Mouse (Mus musculus): ENCODE data around the gene Zfp53. TPM values are rescaled to one million over a fixed set of nuclear protein-coding genes. Genes with fewer than 3 reads are reported as not detected.
"Not testable (repeated sequence)": the region's sequence is repeated elsewhere in the genome, so short reads cannot be mapped to it uniquely, and the experiment has no call there.

Gene Zfp53
- polyA plus RNA-seq, 1 experiment from 2014 or later: 9.6 TPM

GRCm38 (mm10) chr17:21478103-21478777, 10.6 kb upstream of the Zfp53 start:
- not testable (repeated sequence) for ATAC-seq (ENCODE audit: insufficient number of reproducible peaks, insufficient read depth, low FRiP score, low TSS enrichment, low read depth); H3K4me1 ChIP-seq (replicated peaks); H3K4me3 ChIP-seq (replicated peaks); H3K27ac ChIP-seq; H3K36me3 ChIP-seq; H3K9ac ChIP-seq (replicated peaks); H3K27me3 ChIP-seq; H3K4me2 ChIP-seq; H3K9me3 ChIP-seq
- 85% methylated on average over 10 of the region's 10 CpGs for WGBS

- Histone ChIP-seq H3K27ac (no peak overlapping the region), H3K9ac (replicated peaks) (peak overlapping the region; percentile 69; the same call in 1 of the 2 replicates), H3K4me3 (replicated peaks) (peak overlapping the region; percentile 73), H3K4me1 (replicated peaks) (0 out of 2 replicates have a peak, but pooled peaks cover 3% of the 10 kb centered on the region), H3K36me3 (peaks cover 6% of the 10 kb centered on the region; the same call in 1 of the 2 replicates), H3K27me3 (no peaks in the 10 kb centered on the region), H3K9me3 (no peaks in the 10 kb centered on the region), H3K4me2 (peak overlapping the region; percentile 64)
- WGBS: 23% methylated on average over 8 of the region's 8 CpGs
- ATAC-seq (ENCODE audit: insufficient number of reproducible peaks, insufficient read depth, low FRiP score, low TSS enrichment, low read depth): no peak
Observed at GRCm38 (mm10) chr17:21489500-21490001, 753 bp downstream of the Zfp53 start.

- no peaks in the 10 kb centered on the region for H3K4me1 ChIP-seq (replicated peaks)
- peaks cover 14% of the 10 kb centered on the region; the same call in 1 of the 2 replicates for H3K36me3 ChIP-seq
- WGBS: 80% methylated on average over 1 of the region's 1 CpGs
- H3K9ac ChIP-seq (replicated peaks): no peak overlapping the region
- peaks cover under 1% of the 10 kb centered on the region; the same call in 1 of the 2 replicates for H3K9me3 ChIP-seq
- no peak overlapping the region for H3K4me3 ChIP-seq (replicated peaks)
- no peak overlapping the region for H3K27ac ChIP-seq
- no peak overlapping the region for H3K4me2 ChIP-seq
- no peak for ATAC-seq (ENCODE audit: insufficient number of reproducible peaks, insufficient read depth, low FRiP score, low TSS enrichment, low read depth)
- H3K27me3 ChIP-seq: no peaks in the 10 kb centered on the region
Observed at GRCm38 (mm10) chr17:21501365-21501764, 12.6 kb downstream of the Zfp53 start.

GRCm38 (mm10) chr17:21504524-21504923, 15.7 kb downstream of the Zfp53 start:
- Histone ChIP-seq H3K4me3 (replicated peaks) (no peak overlapping the region), H3K27me3 (no peaks in the 10 kb centered on the region), H3K9ac (replicated peaks) (no peak overlapping the region), H3K4me2 (no peak overlapping the region), H3K36me3 (peaks cover 20% of the 10 kb centered on the region), H3K27ac (no peak overlapping the region), H3K9me3 (no peaks in the 10 kb centered on the region), H3K4me1 (replicated peaks) (no peaks in the 10 kb centered on the region)
- WGBS: 92% methylated on average over 1 of the region's 1 CpGs
- no peak for ATAC-seq (ENCODE audit: insufficient number of reproducible peaks, insufficient read depth, low FRiP score, low TSS enrichment, low read depth)

GRCm38 (mm10) chr17:21506258-21506657, 17.5 kb downstream of the Zfp53 start:
- H3K4me1 ChIP-seq (replicated peaks): no peaks in the 10 kb centered on the region
- peaks cover 21% of the 10 kb centered on the region for H3K36me3 ChIP-seq
- H3K4me3 ChIP-seq (replicated peaks): no peak overlapping the region
- H3K9me3 ChIP-seq: no peaks in the 10 kb centered on the region
- no peaks in the 10 kb centered on the region for H3K27me3 ChIP-seq
- H3K9ac ChIP-seq (replicated peaks): no peak overlapping the region
- no peak overlapping the region for H3K27ac ChIP-seq
- ATAC-seq (ENCODE audit: insufficient number of reproducible peaks, insufficient read depth, low FRiP score, low TSS enrichment, low read depth): no peak
- H3K4me2 ChIP-seq: no peak overlapping the region
- 93% methylated on average over 3 of the region's 3 CpGs for WGBS

GRCm38 (mm10) chr17:21509756-21510155, 21.0 kb downstream of the Zfp53 start:
- H3K36me3 ChIP-seq: peaks cover 21% of the 10 kb centered on the region
- H3K9me3 ChIP-seq: no peaks in the 10 kb centered on the region
- ATAC-seq (ENCODE audit: insufficient number of reproducible peaks, insufficient read depth, low FRiP score, low TSS enrichment, low read depth): no peak
- H3K4me3 ChIP-seq (replicated peaks): no peak overlapping the region
- no peaks in the 10 kb centered on the region for H3K4me1 ChIP-seq (replicated peaks)
- no peak overlapping the region for H3K9ac ChIP-seq (replicated peaks)
- no peak overlapping the region for H3K27ac ChIP-seq
- no peaks in the 10 kb centered on the region for H3K27me3 ChIP-seq
- H3K4me2 ChIP-seq: no peak overlapping the region

- ATAC-seq (ENCODE audit: insufficient number of reproducible peaks, insufficient read depth, low FRiP score, low TSS enrichment, low read depth): peak; percentile 61; the same call in 1 of the 2 replicates
- Histone ChIP-seq H3K36me3 (peaks cover 3% of the 10 kb centered on the region; the same call in 1 of the 2 replicates), H3K4me2 (peak overlapping the region; percentile 84), H3K27ac (peak overlapping the region; percentile 91), H3K4me1 (replicated peaks) (0 out of 2 replicates have a peak, but pooled peaks cover 4% of the 10 kb centered on the region), H3K9me3 (no peaks in the 10 kb centered on the region), H3K27me3 (no peaks in the 10 kb centered on the region), H3K4me3 (replicated peaks) (peak overlapping the region; percentile 52), H3K9ac (replicated peaks) (peak overlapping the region; percentile 69; the same call in 1 of the 2 replicates)
- 2% methylated on average over 8 of the region's 8 CpGs for WGBS
Observed at GRCm38 (mm10) chr17:21515403-21516105, 26.8 kb downstream of the Zfp53 start.

GRCm38 (mm10) chr17:21516201-21517129, 27.7 kb downstream of the Zfp53 start:
- ATAC-seq (ENCODE audit: insufficient number of reproducible peaks, insufficient read depth, low FRiP score, low TSS enrichment, low read depth): peak; percentile 89
- no peaks in the 10 kb centered on the region for H3K9me3 ChIP-seq
- H3K36me3 ChIP-seq: no peaks in the 10 kb centered on the region
- peak overlapping the region; percentile 91 for H3K27ac ChIP-seq
- WGBS: under 1% methylated on average over 37 of the region's 37 CpGs
- peak overlapping the region; percentile 84 for H3K4me2 ChIP-seq
- peak overlapping the region; percentile 52 for H3K4me3 ChIP-seq (replicated peaks)
- 0 out of 2 replicates have a peak, but pooled peaks cover 4% of the 10 kb centered on the region for H3K4me1 ChIP-seq (replicated peaks)
- H3K27me3 ChIP-seq: no peaks in the 10 kb centered on the region
- H3K9ac ChIP-seq (replicated peaks): peak overlapping the region; percentile 69

GRCm38 (mm10) chr17:21517130-21517671, 28.4 kb downstream of the Zfp53 start:
- Histone ChIP-seq H3K27ac (peak overlapping the region; percentile 91), H3K4me3 (replicated peaks) (peak overlapping the region; percentile 52), H3K4me2 (peak overlapping the region; percentile 84), H3K27me3 (no peaks in the 10 kb centered on the region), H3K4me1 (replicated peaks) (0 out of 2 replicates have a peak, but pooled peaks cover 4% of the 10 kb centered on the region), H3K9me3 (no peaks in the 10 kb centered on the region), H3K36me3 (no peaks in the 10 kb centered on the region), H3K9ac (replicated peaks) (peak overlapping the region; percentile 69)
- ATAC-seq (ENCODE audit: insufficient number of reproducible peaks, insufficient read depth, low FRiP score, low TSS enrichment, low read depth): no peak
- 47% methylated on average over 4 of the region's 4 CpGs for WGBS

- Histone ChIP-seq H3K4me1 (replicated peaks) (no peaks in the 10 kb centered on the region), H3K9ac (replicated peaks) (no peak overlapping the region), H3K27me3 (no peaks in the 10 kb centered on the region), H3K4me2 (no peak overlapping the region), H3K9me3 (no peaks in the 10 kb centered on the region), H3K36me3 (no peaks in the 10 kb centered on the region), H3K27ac (no peak overlapping the region), H3K4me3 (replicated peaks) (no peak overlapping the region)
- ATAC-seq (ENCODE audit: insufficient number of reproducible peaks, insufficient read depth, low FRiP score, low TSS enrichment, low read depth): no peak
Observed at GRCm38 (mm10) chr17:21526270-21526669, 37.5 kb downstream of the Zfp53 start.

Data from limb, embryonic 12.5 days (tissue).